Mouse (Mus musculus) cortical plate, adult 2 months (tissue): ENCODE data around the gene Popdc3. TPM values are rescaled to one million over a fixed set of nuclear protein-coding genes. Genes with fewer than 3 reads are reported as not detected.
"Not testable (repeated sequence)": the region's sequence is repeated elsewhere in the genome, so short reads cannot be mapped to it uniquely, and the experiment has no call there.

Experiments
- H3K27ac ChIP-seq: fragments of 200-500 bp; 2 replicates; pipeline ENCODE4 v1.5.1; 2012; ENCODE audit warnings: low read length, control low read depth, inconsistent platforms; ENCODE audit not compliant: insufficient read depth
- H3K4me1 ChIP-seq: fragments of 200-500 bp; 2 replicates; pipeline ENCODE4 v1.6.1; 2011; ENCODE audit warnings: low read length; ENCODE audit not compliant: control insufficient read depth, insufficient read depth
- H3K4me3 ChIP-seq: fragments of 200-500 bp; 2 replicates; pipeline ENCODE4 v1.5.1; 2011; ENCODE audit warnings: mild to moderate bottlenecking, low read length, control low read depth; ENCODE audit not compliant: insufficient read depth
- CTCF ChIP-seq: fragments of 200-500 bp; IDR thresholded peaks from 2 replicates; pipeline ENCODE4 v1.5.1; 2011; ENCODE audit warnings: mild to moderate bottlenecking, control low read depth, low read length; ENCODE audit not compliant: insufficient read depth; ENCODE audit errors: extremely low read depth
- POLR2A ChIP-seq: fragments of 200-500 bp; IDR thresholded peaks from 2 replicates; pipeline ENCODE4 v1.6.1; 2011; ENCODE audit warnings: mild to moderate bottlenecking, low read length, control low read depth; ENCODE audit not compliant: insufficient read depth; ENCODE audit errors: extremely low read depth
- polyA plus RNA-seq: library from polyadenylated mRNA; depleted of rRNA; stranded (reverse); fragments of >200 nt; gene quantifications from 2 replicates; pipeline ENCODE4 v1.2.3, GENCODE M21; 2012

The Popdc3 gene
- polyA plus RNA-seq, 1 experiment = 0.84 TPM

DNA sequence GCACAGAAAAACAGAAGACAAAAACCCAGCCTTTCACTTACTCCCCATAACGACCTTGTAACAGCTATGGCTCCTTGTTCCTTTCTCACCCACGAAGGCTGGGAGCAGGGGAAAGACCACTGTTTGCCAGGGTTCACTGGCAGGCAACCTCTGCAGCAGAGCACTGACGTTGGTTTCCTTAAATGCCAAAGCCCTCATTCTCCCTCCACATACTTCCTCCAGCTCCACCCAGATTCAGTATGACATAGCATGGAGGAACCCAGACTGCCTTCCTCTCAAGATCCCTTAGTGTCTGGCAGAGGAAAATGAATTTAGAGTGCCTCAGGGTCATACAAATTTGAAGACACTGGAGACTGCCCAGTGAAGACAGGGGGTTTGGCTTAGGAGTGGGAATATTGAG, 98.6 kb downstream of the Popdc3 start:
- Histone ChIP-seq H3K4me3 (no peak overlapping the region), H3K4me1 (no peaks in the 10 kb centered on the region), H3K27ac (no peak overlapping the region)
- TF ChIP-seq CTCF (no peak), POLR2A (no peak)

- Histone ChIP-seq H3K27ac (no peak overlapping the region), H3K4me3 (no peak overlapping the region), H3K4me1 (no peaks in the 10 kb centered on the region)
- no peak for TF ChIP-seq CTCF
- no peak for TF ChIP-seq POLR2A
Measured at GRCm38 (mm10) chr10:45276995-45277394, 99.1 kb downstream of the Popdc3 start.

DNA sequence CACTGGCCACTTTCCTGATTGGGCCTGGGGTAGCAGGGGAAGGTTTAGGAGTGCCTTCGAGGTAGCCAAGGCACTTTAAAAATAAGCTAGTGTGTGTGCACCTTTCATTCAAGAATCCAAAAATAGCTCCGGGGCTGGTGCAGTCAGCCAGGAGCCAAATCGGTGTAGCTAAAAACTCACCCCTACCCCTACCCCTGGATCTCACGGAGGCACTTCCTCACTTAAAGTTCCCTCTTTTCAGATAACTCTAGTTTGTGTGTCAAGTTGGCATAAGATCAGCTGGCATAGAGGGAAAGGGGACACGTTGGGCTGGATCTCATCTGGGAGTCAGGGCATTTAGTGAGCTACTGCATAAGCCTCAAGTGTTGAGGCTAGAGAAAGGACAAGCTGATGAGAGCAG, 107.8 kb downstream of the Popdc3 start:
- no peak overlapping the region for H3K4me3 ChIP-seq
- no peak for TF ChIP-seq POLR2A
- TF ChIP-seq CTCF = no peak
- H3K4me1 ChIP-seq = no peaks in the 10 kb centered on the region
- H3K27ac ChIP-seq = no peak overlapping the region

GRCm38 (mm10) chr10:45288351-45288750, 110.5 kb downstream of the Popdc3 start:
- Histone ChIP-seq H3K27ac (no peak overlapping the region), H3K4me1 (no peaks in the 10 kb centered on the region), H3K4me3 (no peak overlapping the region)
- no peak for TF ChIP-seq CTCF
- no peak for TF ChIP-seq POLR2A

DNA sequence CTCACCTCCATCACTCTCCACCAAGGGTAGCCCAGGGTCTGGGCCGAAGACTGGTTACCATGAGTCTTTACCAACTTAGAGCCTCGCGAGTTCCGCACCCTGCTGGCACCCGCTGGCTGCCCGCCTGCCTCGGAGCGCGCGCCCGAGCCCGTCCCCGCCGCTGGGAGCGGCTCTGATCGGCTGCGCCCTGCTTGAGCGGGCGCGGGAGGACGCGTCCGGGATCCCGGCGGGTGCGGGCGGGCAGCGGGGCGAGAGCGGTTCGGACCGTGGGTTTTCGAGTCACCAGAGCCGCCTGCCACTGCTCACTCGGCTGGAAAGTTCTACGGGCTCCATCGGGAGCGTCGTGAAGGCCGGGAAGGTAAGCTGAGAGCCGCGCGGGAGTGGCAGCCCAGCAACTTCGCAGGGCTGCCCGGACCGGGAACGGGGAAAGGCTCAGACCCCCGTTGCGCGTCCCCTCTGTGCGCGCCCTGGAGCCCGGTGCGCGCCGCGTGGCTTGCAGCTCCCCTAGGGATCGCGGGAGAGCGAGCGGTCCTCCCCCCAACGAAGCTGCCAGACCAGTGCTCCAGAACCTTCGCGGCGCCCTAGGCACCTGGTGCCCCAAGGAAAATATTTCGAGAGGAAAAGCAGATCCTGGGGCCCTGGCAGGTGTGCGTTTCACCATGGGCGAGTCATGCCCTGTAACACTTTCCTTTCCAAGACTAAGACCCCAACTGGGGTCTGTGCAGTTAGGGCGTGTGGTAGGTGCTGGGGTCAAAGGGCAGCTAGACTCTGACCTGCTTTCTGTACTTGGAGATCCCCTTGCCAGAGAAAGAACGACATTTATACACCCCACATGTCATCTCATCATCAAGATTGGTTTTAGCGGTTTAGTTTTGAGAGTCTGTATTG, 111.6 kb downstream of the Popdc3 start:
- Histone ChIP-seq H3K4me3 (peak overlapping the region; percentile 10), H3K4me1 (no peaks in the 10 kb centered on the region), H3K27ac (no peak overlapping the region)
- TF ChIP-seq POLR2A (no peak), CTCF (no peak)

- TF ChIP-seq POLR2A (no peak), CTCF (no peak)
- no peak overlapping the region for H3K4me3 ChIP-seq
Measured at GRCm38 (mm10) chr10:45290618-45291017, 112.7 kb downstream of the Popdc3 start.

GRCm38 (mm10) chr10:45292159-45292558, 114.3 kb downstream of the Popdc3 start:
- H3K4me1 ChIP-seq, H3K4me3 ChIP-seq, H3K27ac ChIP-seq: not testable (repeated sequence)

More at GRCm38 (mm10) chr10:45290618-45291017, 112.7 kb downstream of the Popdc3 start:
- Histone ChIP-seq H3K4me1 (no peaks in the 10 kb centered on the region), H3K27ac (no peak overlapping the region)

GRCm38 (mm10) chr10:45295093-45295492, 117.2 kb downstream of the Popdc3 start:
- H3K4me1 ChIP-seq = no peaks in the 10 kb centered on the region
- TF ChIP-seq POLR2A (no peak), CTCF (no peak)
- H3K4me3 ChIP-seq = no peak overlapping the region
- H3K27ac ChIP-seq = no peak overlapping the region

- no peaks in the 10 kb centered on the region for H3K4me1 ChIP-seq
- H3K4me3 ChIP-seq = no peak overlapping the region
- no peak overlapping the region for H3K27ac ChIP-seq
- no peak for TF ChIP-seq CTCF
- no peak for TF ChIP-seq POLR2A
Measured at GRCm38 (mm10) chr10:45298503-45298902, 120.6 kb downstream of the Popdc3 start.

GRCm38 (mm10) chr10:45299509-45299908, 121.6 kb downstream of the Popdc3 start:
- Histone ChIP-seq H3K4me1 (no peaks in the 10 kb centered on the region), H3K4me3 (no peak overlapping the region), H3K27ac (no peak overlapping the region)
- TF ChIP-seq CTCF (no peak), POLR2A (no peak)
